Mouse (Mus musculus) cerebellum, adult 9-10 months (tissue): ENCODE data around the gene Pfdn6.

Experiments used
- DNase-seq: peaks from one replicate; pipeline ENCODE4 v3.0.0; 2022

Gene Pfdn6

DNA sequence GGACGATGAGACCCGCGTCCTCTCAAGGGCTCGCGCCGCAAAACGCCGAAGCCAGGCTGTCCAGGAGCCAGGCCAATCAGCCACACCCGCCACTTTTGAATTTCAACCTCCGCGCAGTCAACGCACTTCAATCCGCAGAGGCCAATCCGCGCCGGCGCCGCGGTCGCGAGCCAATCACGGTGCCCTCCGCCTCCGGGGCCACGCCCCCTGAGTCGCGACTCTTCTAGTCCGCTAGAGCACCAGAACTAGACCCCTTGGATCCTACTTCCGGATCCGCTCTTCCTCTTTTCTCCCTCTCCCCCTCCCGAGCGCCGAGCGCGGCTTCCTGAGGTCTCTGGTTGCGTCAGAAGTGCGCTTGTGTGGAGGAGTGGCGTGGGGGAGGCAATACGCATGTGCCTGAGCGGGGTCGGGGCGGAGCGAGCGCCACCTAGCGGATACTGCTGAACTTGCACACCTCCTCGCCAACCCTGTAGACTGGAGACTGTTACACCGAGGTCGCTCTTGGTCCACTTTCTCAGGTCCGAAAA lies 49.5 kb downstream of the Pfdn6 start, which contains the start of gene Kifc1:
TSS of gene Kifc1 (minus strand) at position 129 of the 527 bp plus-strand sequence.
- DNase-seq = peak; percentile 100

- peak; percentile 48 for DNase-seq
Measured at GRCm38 (mm10) chr17:33889941-33890532, 50.1 kb downstream of the Pfdn6 start.
